Mouse (Mus musculus): Measurements from ENCODE around the gene Hpca. TPM values are rescaled to one million over a fixed set of nuclear protein-coding genes. Genes with fewer than 3 reads are reported as not detected.

Gene Hpca
- polyA plus RNA-seq, 1 experiment = not detected

- Histone ChIP-seq H3K4me3 (ENCODE audit: extremely low read depth, insufficient read depth, insufficient read length) (no peak overlapping the region), H3K36me3 (ENCODE audit: control insufficient read depth, insufficient read depth, low read length) (no peaks in the 10 kb centered on the region), H3K27me3 (ENCODE audit: control insufficient read depth, insufficient read depth, low read length) (no peaks in the 10 kb centered on the region), H3K4me1 (ENCODE audit: control insufficient read depth, insufficient read depth, insufficient read length) (peaks cover 13% of the 10 kb centered on the region), H3K27ac (ENCODE audit: insufficient read depth, low read length) (peak overlapping the region; percentile 37)
- 72% methylated on average over 3 of the region's 3 CpGs for WGBS
- TF ChIP-seq CTCF (IDR thresholded peaks at IDR 0.05; ENCODE audit: extremely low read depth, insufficient read depth, insufficient read length, insufficient replicate concordance) (no peak), POLR2A (IDR thresholded peaks at IDR 0.05; ENCODE audit: low read depth, low read length) (no peak)
- DNase-seq (ENCODE audit: low read depth in 1 of 2, low spot score in 2 of 2) = no peak
These were observed 59.4 kb downstream of the Hpca start for GRCm38 (mm10) chr4:129062281-129063075.

Other genes starting within 250 kb of the Hpca start
- gene Trim62, start 238.5 kb downstream of the Hpca start, polyA plus RNA-seq (2012; rRNA removed) = 3.9 and 5.6 TPM in 2 replicates
- 5.3 and 6.4 TPM in 2 replicates for gene Azin2, start 159.6 kb downstream of the Hpca start, polyA plus RNA-seq (2012; rRNA removed)
- 32.0 and 32.2 TPM in 2 replicates for gene Ak2, start 130.1 kb downstream of the Hpca start, polyA plus RNA-seq (2012; rRNA removed)
- 109 and 136 TPM in 2 replicates for gene Rnf19b, start 63.8 kb downstream of the Hpca start, polyA plus RNA-seq (2012; rRNA removed)
- gene Tmem54, start 16.5 kb downstream of the Hpca start, polyA plus RNA-seq (2012; rRNA removed) = 0.60 TPM in 1 of 2 replicates, not detected in the other
- 0.58 and 0.70 TPM in 2 replicates for gene Fndc5, start 15.0 kb upstream of the Hpca start, polyA plus RNA-seq (2012; rRNA removed)
- 14.7 and 16.3 TPM in 2 replicates for gene S100pbp, start 67.7 kb upstream of the Hpca start, polyA plus RNA-seq (2012; rRNA removed)
- gene Yars, start 67.7 kb upstream of the Hpca start, polyA plus RNA-seq (2012; rRNA removed) = 8.6 and 10.9 TPM in 2 replicates
- gene C77080, start 139.4 kb upstream of the Hpca start, polyA plus RNA-seq (2012; rRNA removed) = 2.9 and 3.5 TPM in 2 replicates
- gene Sync, start 165.6 kb upstream of the Hpca start, polyA plus RNA-seq (2012; rRNA removed) = 0.63 and 1.00 TPM in 2 replicates
- gene Rbbp4, start 213.3 kb upstream of the Hpca start, polyA plus RNA-seq (2012; rRNA removed) = 16.3 and 16.6 TPM in 2 replicates
- 8.2 and 9.2 TPM in 2 replicates for gene Zbtb8os, start 213.7 kb upstream of the Hpca start, polyA plus RNA-seq (2012; rRNA removed)

Data from spleen, adult 2 months (tissue).